Mouse (Mus musculus) urinary bladder, postnatal 10 days (tissue): Measurements from ENCODE around the gene Col11a2.

Experiments used
- DNase-seq: peaks from one replicate; pipeline ENCODE4 v3.0.0; 2022; ENCODE audit warnings: low spot score

Gene Col11a2

GRCm38 (mm10) chr17:34057224-34057623, 18.0 kb downstream of the Col11a2 start:
- DNase-seq, result no peak

- no peak for DNase-seq
Measured at GRCm38 (mm10) chr17:34068864-34069263, 29.6 kb downstream of the Col11a2 start.

- no peak for DNase-seq
Measured at GRCm38 (mm10) chr17:34072091-34072490, 32.9 kb downstream of the Col11a2 start.

GRCm38 (mm10) chr17:34075271-34075670, 36.0 kb downstream of the Col11a2 start:
- no peak for DNase-seq

GRCm38 (mm10) chr17:34077549-34077948, 38.3 kb downstream of the Col11a2 start:
- DNase-seq, result no peak

- DNase-seq, result no peak
Measured at GRCm38 (mm10) chr17:34078148-34078547, 38.9 kb downstream of the Col11a2 start.

GRCm38 (mm10) chr17:34079002-34079401, 39.8 kb downstream of the Col11a2 start:
- DNase-seq, result no peak

GRCm38 (mm10) chr17:34079621-34080020, 40.4 kb downstream of the Col11a2 start:
- no peak for DNase-seq

GRCm38 (mm10) chr17:34083104-34083503, 43.9 kb downstream of the Col11a2 start:
- no peak for DNase-seq

- DNase-seq, result no peak
Measured at GRCm38 (mm10) chr17:34087386-34087785, 48.1 kb downstream of the Col11a2 start.

GRCm38 (mm10) chr17:34088124-34088523, 48.9 kb downstream of the Col11a2 start:
- no peak for DNase-seq

GRCm38 (mm10) chr17:34090923-34091322, 51.7 kb downstream of the Col11a2 start:
- DNase-seq, result no peak

- no peak for DNase-seq
Measured at GRCm38 (mm10) chr17:34092197-34092875, 53.1 kb downstream of the Col11a2 start, which contains the start of gene H2-Oa. Gene H2-Oa, plus strand, starts transcription at chr17:34092340.

GRCm38 (mm10) chr17:34093199-34093874, 54.1 kb downstream of the Col11a2 start:
- no peak for DNase-seq

GRCm38 (mm10) chr17:34094283-34095035, 55.2 kb downstream of the Col11a2 start:
- DNase-seq, result no peak

- DNase-seq, result no peak
Measured at GRCm38 (mm10) chr17:34096497-34097010, 57.3 kb downstream of the Col11a2 start.

- DNase-seq, result no peak
Measured at GRCm38 (mm10) chr17:34097272-34097671, 58.0 kb downstream of the Col11a2 start.

GRCm38 (mm10) chr17:34098709-34099479, 59.7 kb downstream of the Col11a2 start:
- no peak for DNase-seq

- no peak for DNase-seq
Measured at GRCm38 (mm10) chr17:34099531-34099930, 60.3 kb downstream of the Col11a2 start.

- no peak for DNase-seq
Measured at GRCm38 (mm10) chr17:34101185-34101584, 61.9 kb downstream of the Col11a2 start.

GRCm38 (mm10) chr17:34101604-34102032, 62.4 kb downstream of the Col11a2 start:
- DNase-seq, result peak; percentile 79

GRCm38 (mm10) chr17:34102831-34103230, 63.6 kb downstream of the Col11a2 start:
- DNase-seq, result no peak
